Mouse (Mus musculus): ENCODE results near the gene Zdhhc15. TPM values are rescaled to one million over a fixed set of nuclear protein-coding genes. Genes with fewer than 3 reads are reported as not detected.
"Not testable (repeated sequence)": the region's sequence is repeated elsewhere in the genome, so short reads cannot be mapped to it uniquely, and the experiment has no call there.

Gene Zdhhc15
- total RNA-seq (2021): 1 to 10 TPM; 1.7 TPM
- long read RNA-seq, experiment 1, full-length matches to known transcripts: 1 of 2 reads
- long read RNA-seq, experiment 1, partial matches to known transcripts: 0 of 2 reads
- long read RNA-seq, experiment 1, other reads (novel, unspliced or antisense): 1 of 2 reads
- long read RNA-seq, experiment 2, full-length matches to known transcripts: 2 of 3 reads
- long read RNA-seq, experiment 2, partial matches to known transcripts: 0 of 3 reads
- long read RNA-seq, experiment 2, other reads (novel, unspliced or antisense): 1 of 3 reads

- intact Hi-C loops (cut with DNase I): no loop called here
Measured at GRCm38 (mm10) chrX:104670757-104671549, at the start of gene Zdhhc15. Zdhhc15 (minus strand) TSS chrX:104671064.

GRCm38 (mm10) chrX:104707935-104708334 lies 37.1 kb upstream of the Zdhhc15 start:
- intact Hi-C loops (cut with DNase I): no loop called here
- no peak for DNase-seq

More at GRCm38 (mm10) chrX:104670757-104671549, at the start of gene Zdhhc15:
- DNase-seq: peak; percentile 52 to 68

DNA sequence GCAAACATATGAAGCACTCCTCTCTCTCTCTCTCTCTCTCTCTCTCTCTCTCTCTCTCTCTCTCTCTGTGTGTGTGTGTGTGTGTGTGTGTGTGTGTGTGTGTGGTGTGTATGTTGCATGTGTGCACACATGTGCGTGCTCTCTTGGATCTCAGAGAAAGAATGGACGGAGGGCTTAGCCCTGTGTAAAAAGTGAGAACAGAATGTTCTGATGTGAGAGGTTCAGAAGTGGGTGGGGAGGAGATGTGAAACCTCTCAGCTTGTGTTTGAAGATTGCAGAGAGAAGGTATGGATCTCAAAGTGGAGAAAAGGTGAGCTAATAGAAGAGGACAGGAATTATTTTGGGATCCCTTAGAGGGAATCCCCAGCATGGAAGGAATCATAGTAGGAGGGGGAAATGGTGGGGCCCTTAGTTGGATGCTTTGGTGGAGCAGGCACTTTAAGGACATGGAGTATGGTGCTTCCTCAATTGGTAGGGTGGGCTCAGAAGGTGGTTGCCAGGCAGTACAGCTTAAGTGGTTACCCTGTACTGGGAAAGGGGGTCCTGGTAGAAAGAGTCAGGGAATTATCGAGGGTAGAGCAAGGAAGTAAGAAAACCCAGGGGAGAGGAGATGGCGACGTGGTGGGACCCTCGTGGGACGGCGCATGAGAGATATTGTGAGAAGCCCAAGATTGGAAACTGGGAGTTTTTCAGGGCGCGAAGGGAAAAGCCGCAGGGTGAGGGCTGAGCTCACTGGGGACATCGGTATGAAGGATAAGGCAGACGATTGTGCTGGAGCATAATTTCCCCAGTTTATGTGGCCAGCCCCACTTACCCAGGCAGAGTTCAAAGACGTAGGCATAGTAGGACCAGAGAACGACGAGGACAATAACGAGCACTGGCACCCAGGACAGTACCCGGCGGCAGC lies 761 bp downstream of the Zdhhc15 start:
- no peak for DNase-seq
- intact Hi-C loops (cut with DNase I): no loop called here

DNA sequence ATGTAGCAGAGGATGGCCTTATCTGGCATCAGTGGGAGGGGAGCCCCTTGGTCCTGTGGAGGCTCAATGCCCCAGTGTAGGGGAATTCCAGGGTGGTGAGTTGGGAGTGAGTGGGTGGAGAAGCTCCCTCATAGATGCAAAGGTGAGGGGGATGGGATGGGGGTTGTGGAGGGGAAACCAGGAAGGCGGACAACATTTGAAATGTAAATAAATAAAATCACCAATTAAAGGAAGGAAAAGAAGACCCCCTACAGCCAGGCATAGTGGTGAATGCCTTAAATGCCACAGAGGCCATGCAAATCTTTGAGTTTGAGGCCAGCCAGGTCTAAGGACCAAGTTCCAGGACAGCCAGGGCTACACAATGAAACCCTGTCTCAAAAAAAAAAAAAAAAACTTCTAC lies 13.9 kb downstream of the Zdhhc15 start:
- intact Hi-C loops (cut with DNase I): no loop called here
- no peak for DNase-seq

GRCm38 (mm10) chrX:104612531-104612930 lies 58.3 kb downstream of the Zdhhc15 start:
- no peak for DNase-seq
- intact Hi-C loops (cut with DNase I): no loop called here

GRCm38 (mm10) chrX:104603738-104604430 lies 67.0 kb downstream of the Zdhhc15 start:
- DNase-seq; intact Hi-C loops (cut with DNase I): not testable (repeated sequence)

GRCm38 (mm10) chrX:104602168-104602859 lies 68.5 kb downstream of the Zdhhc15 start:
- intact Hi-C loops (cut with DNase I); DNase-seq: not testable (repeated sequence)

DNA sequence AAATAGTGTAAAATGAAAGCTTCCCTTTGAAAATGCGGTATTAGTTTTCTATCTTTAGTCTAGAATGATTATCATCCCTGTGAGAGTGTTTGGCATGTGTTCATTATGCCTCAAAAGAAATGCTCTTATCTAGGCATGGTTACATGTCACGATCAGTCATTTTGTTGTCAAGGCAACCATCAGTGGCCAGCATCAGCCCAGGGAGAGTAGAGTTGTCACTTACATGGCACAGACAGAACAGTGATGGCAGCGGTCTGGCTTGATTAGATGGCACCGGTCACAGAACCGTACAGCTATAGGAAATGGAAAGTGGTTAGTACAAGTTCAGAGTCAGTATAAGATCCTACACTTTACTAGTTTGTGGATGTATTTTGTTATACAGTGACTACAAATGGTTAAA lies 96.9 kb downstream of the Zdhhc15 start:
- intact Hi-C loops (cut with DNase I): no loop called here
- no peak for DNase-seq

DNA sequence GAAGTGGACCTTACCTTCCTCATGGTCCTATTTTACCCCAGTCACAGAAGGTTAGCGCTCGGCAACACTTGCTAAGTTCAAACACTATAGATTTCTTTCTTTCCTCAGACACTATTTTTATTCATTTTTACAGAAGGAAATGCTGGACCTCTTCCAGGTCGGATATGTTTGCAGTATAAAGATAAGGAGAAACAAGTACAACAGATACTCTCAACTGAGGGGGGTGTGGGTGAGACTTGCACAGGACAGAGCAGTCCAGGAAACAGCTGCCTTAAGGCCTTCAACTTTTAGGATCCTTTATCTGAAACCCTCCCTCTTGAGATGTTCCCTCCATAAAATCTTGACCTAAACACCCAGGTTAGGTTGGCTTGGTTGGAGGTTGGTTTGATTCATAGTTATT lies 103.4 kb downstream of the Zdhhc15 start:
- DNase-seq: peak in 1 of 2 experiments; percentile 1
- intact Hi-C loops (cut with DNase I): no loop called here

GRCm38 (mm10) chrX:104545283-104545682 lies 125.6 kb downstream of the Zdhhc15 start:
- intact Hi-C loops (cut with DNase I): no loop called here
- DNase-seq: no peak

- intact Hi-C loops (cut with DNase I): no loop called here
- DNase-seq: no peak
Measured at GRCm38 (mm10) chrX:104543919-104544595, 126.8 kb downstream of the Zdhhc15 start.

GRCm38 (mm10) chrX:104542635-104543034 lies 128.2 kb downstream of the Zdhhc15 start:
- intact Hi-C loops (cut with DNase I): no loop called here
- DNase-seq: no peak

GRCm38 (mm10) chrX:104501765-104502164 lies 169.1 kb downstream of the Zdhhc15 start:
- no peak for DNase-seq
- intact Hi-C loops (cut with DNase I): no loop called here

DNA sequence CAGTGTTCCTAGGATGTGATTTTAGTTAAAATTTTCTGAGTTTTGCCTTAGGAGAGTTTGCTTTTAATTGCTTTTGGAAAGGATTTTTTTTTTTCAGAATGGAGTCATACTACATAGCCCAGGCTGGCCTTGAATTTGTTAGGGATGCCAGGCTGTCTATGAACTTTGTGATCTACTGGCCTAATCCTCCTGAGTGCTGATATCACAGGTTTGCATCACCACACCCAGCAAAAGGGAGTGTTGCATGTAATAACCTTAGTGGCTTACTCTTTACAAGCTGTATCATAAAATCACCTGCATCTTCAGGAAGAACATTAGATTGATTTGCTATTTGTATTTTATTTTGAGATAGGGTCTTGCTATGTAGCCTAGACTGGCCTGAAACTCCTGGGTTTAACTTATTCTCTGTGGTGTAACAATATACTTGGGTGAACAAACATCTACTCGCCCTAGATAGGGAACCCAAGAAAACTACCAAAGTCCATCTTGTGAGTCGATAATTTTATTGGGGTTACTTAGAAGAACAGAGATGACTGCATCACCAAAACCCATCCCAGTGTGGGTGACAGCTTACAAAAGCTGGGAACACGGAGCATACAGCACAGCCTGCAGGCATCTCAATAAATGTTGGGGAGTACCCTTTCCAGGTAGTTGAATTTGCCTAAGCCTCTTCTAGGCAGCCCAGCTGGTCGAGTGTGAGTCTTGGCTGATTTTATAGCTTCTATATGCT lies 181.1 kb downstream of the Zdhhc15 start:
- intact Hi-C loops (cut with DNase I): loop anchor here (10.0 kb wide), 1 partner anchor 135 kb away; no protein-coding TSS in a partner anchor
- DNase-seq: no peak

- intact Hi-C loops (cut with DNase I): loop anchor here (10.0 kb wide), 1 partner anchor 134 kb away; no protein-coding TSS in a partner anchor
- no peak for DNase-seq
Measured at GRCm38 (mm10) chrX:104488870-104489467, 181.9 kb downstream of the Zdhhc15 start.

DNA sequence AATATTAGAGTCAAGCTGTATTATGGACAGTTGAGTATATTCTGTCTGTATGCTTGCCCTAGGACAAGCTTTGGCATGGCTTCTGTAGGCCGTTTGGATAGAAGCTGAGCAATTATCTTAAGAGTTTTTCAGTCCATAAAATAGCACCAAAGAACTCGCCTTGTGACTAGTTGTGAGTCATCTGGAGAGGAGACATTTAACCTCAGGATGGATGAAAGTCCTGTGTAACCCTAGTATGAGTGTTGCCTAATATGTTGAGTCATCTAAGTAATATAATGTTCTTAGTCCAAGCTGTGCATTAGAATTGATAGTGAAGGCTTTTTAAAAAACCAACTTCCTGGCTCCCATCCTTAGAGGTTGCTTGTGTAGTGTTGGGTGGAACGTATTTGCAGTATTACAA lies 182.8 kb downstream of the Zdhhc15 start:
- intact Hi-C loops (cut with DNase I): loop anchor here (10.0 kb wide), 1 partner anchor 133 kb away; no protein-coding TSS in a partner anchor

More for the DNA sequence above, 182.8 kb downstream of the Zdhhc15 start:
- no peak for DNase-seq
